ENCODE assay signal across 27 mouse cellular contexts in genomic region chr16:37525121-37525520, GRCm38 (mm10). TPM values are rescaled to one million over a fixed set of nuclear protein-coding genes. Genes with fewer than 3 reads are reported as not detected.
DNase-seq lines count a peak whose midpoint lies in the region; ATAC-seq and TF ChIP-seq lines count a peak whose summit lies in the region.
"Had no signal": no experiment of that assay in that cellular context is flagged by ENCODE, and none has a peak within 500 bp of the region (broad histone marks: within the 10 kb centered on the region; RNA-seq: fewer than 3 reads in every experiment).

No protein-coding gene starts in this region.

- TF ChIP-seq CTCF in intestine, postnatal 0 days (IDR thresholded peaks at IDR 0.05; ENCODE audit: low read depth): no peak
- TF ChIP-seq CTCF in CH12.LX (conservative IDR thresholded peaks at IDR 0.05 in 1 of 2, IDR thresholded peaks at IDR 0.05 in 1 of 2; ENCODE audit: low read depth in 2 of 2, low read length in 2 of 2): no peak

- in situ Hi-C loops in CH12.LX (cut with MboI; ENCODE audit: low pct_ligation_motif_present, low pct_unique_long_range_greater_than_20kb, low sequenced_read_pairs): no loop called here

- WGBS in intestine, postnatal 0 days: 52% methylated on average over 2 of the region's 2 CpGs
- 77% methylated on average over 2 of the region's 2 CpGs for WGBS in intestine, embryonic 16.5 days

- no peak for TF ChIP-seq POLR2A in CH12.LX (IDR thresholded peaks at IDR 0.05; ENCODE audit: low read depth, low read length)

- no peaks in the 10 kb centered on the region for H3K4me1 ChIP-seq in intestine, postnatal 0 days (replicated peaks; ENCODE audit: control insufficient read depth, insufficient read depth, low read length)
- no peaks in the 10 kb centered on the region for H3K4me1 ChIP-seq in intestine, embryonic 16.5 days (ENCODE audit: control insufficient read depth, insufficient read depth, low read length)
- H3K4me1 ChIP-seq in CH12.LX (ENCODE audit: control insufficient read depth in 1 of 2, insufficient read depth in 2 of 2): peaks cover 0 to 14% of the 10 kb centered on the region in 2 experiments; a peak in 1 of 4 replicates
- H3K4me1 ChIP-seq: embryonic facial prominence, embryonic 15.5 days had no signal

- peak; percentile 34 for DNase-seq in kidney, adult 9 months
- no peak for DNase-seq in kidney, postnatal 14 days
- no peak for DNase-seq in CH12.LX (ENCODE audit: extremely low read depth)
- no peak for DNase-seq in adrenal gland, postnatal 14 days
- DNase-seq: adrenal gland, adult 8-10 months; adrenal gland, postnatal 25 days; cerebellum, adult 11 months; cerebellum, adult 18-20 months; cerebellum, adult 8-10 months; cerebellum, adult 9-11 months; cerebellum, postnatal 14 days; cerebellum, postnatal 36 days; embryo, embryonic 11 days had no signal

- ATAC-seq in intestine, postnatal 0 days: no peak
- ATAC-seq in intestine, embryonic 16.5 days: no peak
- ATAC-seq: activated CD4-positive, CD25-positive, alpha-beta regulatory T cell, adult 4 months; forebrain, embryonic 14.5 days; forebrain, embryonic 16.5 days; Patski had no signal

- no peaks in the 10 kb centered on the region for H3K9me3 ChIP-seq in intestine, postnatal 0 days (ENCODE audit: control insufficient read depth)
- peaks cover 4% of the 10 kb centered on the region; the same call in 1 of the 2 replicates for H3K9me3 ChIP-seq in intestine, embryonic 16.5 days (ENCODE audit: control insufficient read depth, low read length)
- peaks cover 19% of the 10 kb centered on the region for H3K9me3 ChIP-seq in CH12.LX (replicated peaks; ENCODE audit: low read length)
- H3K9me3 ChIP-seq: embryonic facial prominence, embryonic 15.5 days; forebrain, embryonic 12.5 days had no signal

- H3K36me3 ChIP-seq in intestine, postnatal 0 days (ENCODE audit: control insufficient read depth, insufficient read depth): peaks cover 27% of the 10 kb centered on the region
- peaks cover 16% of the 10 kb centered on the region for H3K36me3 ChIP-seq in intestine, embryonic 16.5 days (ENCODE audit: control insufficient read depth, insufficient read depth, low read length)
- H3K36me3 ChIP-seq in CH12.LX (replicated peaks in 1 of 2; ENCODE audit: control insufficient read depth in 1 of 2, insufficient read depth in 1 of 2, low read length in 1 of 2): peaks cover 60 to 91% of the 10 kb centered on the region in 2 experiments

- H3K79me2 ChIP-seq in CH12.LX (replicated peaks; ENCODE audit: control insufficient read depth, extremely low read depth, insufficient read depth, poor library complexity, severe bottlenecking): peaks cover 22% of the 10 kb centered on the region

- no peaks in the 10 kb centered on the region for H3K27me3 ChIP-seq in intestine, postnatal 0 days (replicated peaks; ENCODE audit: control insufficient read depth, insufficient read depth, low read length)
- no peaks in the 10 kb centered on the region for H3K27me3 ChIP-seq in intestine, embryonic 16.5 days (replicated peaks; ENCODE audit: control insufficient read depth, insufficient read depth, low read length)
- no peaks in the 10 kb centered on the region for H3K27me3 ChIP-seq in CH12.LX (replicated peaks)
- H3K27me3 ChIP-seq: embryonic facial prominence, embryonic 13.5 days; embryonic facial prominence, embryonic 15.5 days; forebrain, embryonic 12.5 days; Patski had no signal

- 0 out of 2 replicates have a peak overlapping the region, but pooled peaks have one; percentile 21 for H3K27ac ChIP-seq in intestine, postnatal 0 days (ENCODE audit: low read depth, low read length)
- H3K27ac ChIP-seq in intestine, embryonic 16.5 days (ENCODE audit: low read length): no peak overlapping the region
- H3K27ac ChIP-seq in CH12.LX (ENCODE audit: insufficient read depth, low read depth): no peak overlapping the region
- H3K27ac ChIP-seq: embryonic facial prominence, embryonic 13.5 days; embryonic facial prominence, embryonic 15.5 days; forebrain, embryonic 10.5 days; forebrain, embryonic 12.5 days had no signal

- dilution Hi-C loops in CH12.LX (cut with MboI; ENCODE audit: extremely low pct_ligation_motif_present, extremely low pct_unique_long_range_greater_than_20kb, low sequenced_read_pairs): no loop called here

- H3K9ac ChIP-seq in intestine, postnatal 0 days (ENCODE audit: low read depth, low read length): no peak overlapping the region
- H3K9ac ChIP-seq in intestine, embryonic 16.5 days (ENCODE audit: low read depth, low read length): no peak overlapping the region
- no peak overlapping the region for H3K9ac ChIP-seq in CH12.LX (ENCODE audit: insufficient read depth, low read depth)
- H3K9ac ChIP-seq: embryonic facial prominence, embryonic 13.5 days; embryonic facial prominence, embryonic 15.5 days; forebrain, embryonic 12.5 days had no signal

- no peak for TF ChIP-seq RAD21 in CH12.LX (IDR thresholded peaks at IDR 0.05; ENCODE audit: low read depth, low read length)

- H3K4me3 ChIP-seq in intestine, postnatal 0 days (ENCODE audit: low read depth, low read length): no peak overlapping the region
- H3K4me3 ChIP-seq in intestine, embryonic 16.5 days (ENCODE audit: low read length): no peak overlapping the region
- H3K4me3 ChIP-seq in CH12.LX (replicated peaks in 1 of 3; ENCODE audit: low read depth in 2 of 3, low read length in 2 of 3, poor library complexity in 1 of 3): no peak overlapping the region
- H3K4me3 ChIP-seq: embryonic facial prominence, embryonic 13.5 days; embryonic facial prominence, embryonic 15.5 days; erythroblast, embryonic 14.5 days; forebrain, embryonic 10.5 days; forebrain, embryonic 12.5 days had no signal

- TF ChIP-seq EP300 in CH12.LX (IDR thresholded peaks at IDR 0.05; ENCODE audit: low read length): no peak

- no peak overlapping the region for H3K4me2 ChIP-seq in intestine, postnatal 0 days (replicated peaks; ENCODE audit: low read depth)
- no peak overlapping the region for H3K4me2 ChIP-seq in intestine, embryonic 16.5 days (ENCODE audit: low read depth, low read length)
- no peak overlapping the region for H3K4me2 ChIP-seq in CH12.LX (ENCODE audit: insufficient read depth, low read depth, poor library complexity, severe bottlenecking)
- H3K4me2 ChIP-seq: embryonic facial prominence, embryonic 13.5 days; embryonic facial prominence, embryonic 15.5 days; forebrain, embryonic 12.5 days had no signal

TF ChIP-seq in CH12.LX, 34 proteins besides CTCF, POLR2A, EP300 and RAD21:
- no peak for TF ChIP-seq TCF12 (IDR thresholded peaks at IDR 0.05; ENCODE audit: low read depth, low read length)
- no peak for TF ChIP-seq PAX5 (IDR thresholded peaks at IDR 0.05; ENCODE audit: low read length)
- TF ChIP-seq SIN3A (IDR thresholded peaks at IDR 0.05; ENCODE audit: low read length): 0 out of 2 replicates have a peak, but pooled peaks have one; percentile 34
- TF ChIP-seq UBTF (IDR thresholded peaks at IDR 0.05; ENCODE audit: low read depth, low read length): no peak
- peak; percentile 70; the same call in 1 of the 2 replicates for TF ChIP-seq POLR2AphosphoS2 (IDR thresholded peaks at IDR 0.05; ENCODE audit: low read depth, low read length)
- no peak for TF ChIP-seq JUND (conservative IDR thresholded peaks at IDR 0.05; ENCODE audit: low read depth, low read length)
- TF ChIP-seq CHD2 (IDR thresholded peaks at IDR 0.05; ENCODE audit: low read length): peak; percentile 70; the same call in 1 of the 2 replicates
- no peak for TF ChIP-seq USF2 (conservative IDR thresholded peaks at IDR 0.05; ENCODE audit: low read depth, low read length)
- 0 out of 2 replicates have a peak, but pooled peaks have one; percentile 7 for TF ChIP-seq MEF2A (IDR thresholded peaks at IDR 0.05; ENCODE audit: borderline replicate concordance, low read depth, low read length)
- TF ChIP-seq MXI1 (IDR thresholded peaks at IDR 0.05; ENCODE audit: low read depth, low read length): no peak
- TF ChIP-seq USF1 (IDR thresholded peaks at IDR 0.05; ENCODE audit: low read depth, low read length): no peak
- TF ChIP-seq ZMIZ1 (IDR thresholded peaks at IDR 0.05; ENCODE audit: low read depth, low read length): peak; percentile 66; the same call in 1 of the 2 replicates
- TF ChIP-seq MAFK (IDR thresholded peaks at IDR 0.05; ENCODE audit: insufficient replicate concordance, low read length): 0 out of 2 replicates have a peak, but pooled peaks have one; percentile 26
TF ChIP-seq in CH12.LX: peak in this region for 6.

RNA-seq across cellular contexts. Expression of gene Gtf2e1, which starts 14.5 kb away (rescaled TPM):
- 9.7 and 10.6 TPM in 2 replicates for polyA plus RNA-seq in intestine, postnatal 0 days (2015; fragmentation: Nextera tagmentation; extraction: Ambion mirVana)
- polyA plus RNA-seq in intestine, embryonic 16.5 days (2015; fragmentation: Nextera tagmentation; extraction: Ambion mirVana): 16.4 and 17.3 TPM in 2 replicates
- total RNA-seq in CH12.LX (2012; rRNA removed): 29.5 and 39.5 TPM in 2 replicates
- total RNA-seq in CH12.LX (2014; rRNA removed): 72.7 and 77.9 TPM in 2 replicates
- 52.2 and 56.0 TPM in 2 replicates for polyA plus RNA-seq in CH12.LX (2012; ENCODE audit: insufficient read length, low read depth)
- 14.3 and 15.0 TPM in 2 replicates for total RNA-seq in adrenal gland, postnatal 14 days (2021)

RNA-seq across cellular contexts. Expression of gene Rabl3, which starts 14.6 kb away (rescaled TPM):
- polyA plus RNA-seq in intestine, postnatal 0 days (2015; fragmentation: Nextera tagmentation; extraction: Ambion mirVana): 25.6 and 27.4 TPM in 2 replicates
- polyA plus RNA-seq in intestine, embryonic 16.5 days (2015; fragmentation: Nextera tagmentation; extraction: Ambion mirVana): 30.2 and 31.0 TPM in 2 replicates
- total RNA-seq in CH12.LX (2012; rRNA removed): 12.3 and 14.4 TPM in 2 replicates
- 19.0 and 19.8 TPM in 2 replicates for total RNA-seq in CH12.LX (2014; rRNA removed)
- polyA plus RNA-seq in CH12.LX (2012; ENCODE audit: insufficient read length, low read depth): 34.9 and 36.8 TPM in 2 replicates
- 10.2 and 10.5 TPM in 2 replicates for total RNA-seq in adrenal gland, postnatal 14 days (2021)

RNA-seq across cellular contexts. Expression of gene Hgd, which starts 54.8 kb away (rescaled TPM):
- polyA plus RNA-seq in intestine, postnatal 0 days (2015; fragmentation: Nextera tagmentation; extraction: Ambion mirVana): 2.7 and 4.2 TPM in 2 replicates
- 1.2 TPM in 2 replicates for polyA plus RNA-seq in intestine, embryonic 16.5 days (2015; fragmentation: Nextera tagmentation; extraction: Ambion mirVana)
- not detected in 2 replicates for total RNA-seq in CH12.LX (2012; rRNA removed)
- total RNA-seq in CH12.LX (2014; rRNA removed): not detected in 2 replicates
- not detected in 2 replicates for polyA plus RNA-seq in CH12.LX (2012; ENCODE audit: insufficient read length, low read depth)
- total RNA-seq in adrenal gland, postnatal 14 days (2021): 1.8 and 54.1 TPM in 2 replicates
- total RNA-seq: adrenal gland, postnatal 25 days; common myeloid progenitor, adult 5-6 weeks; G1E had no signal
- polyA plus RNA-seq: activated CD4-positive, CD25-positive, alpha-beta regulatory T cell, adult 4 months; embryonic facial prominence, embryonic 11.5 days; embryonic facial prominence, embryonic 15.5 days; erythroblast, embryonic 14.5 days; forebrain, embryonic 10.5 days; forebrain, embryonic 14.5 days; G1E had no signal
